Mouse (Mus musculus): ENCODE measurements at regions not wholly inside any gene's neighbourhood (a gene's known extent, or its start where the extent isn't known, plus 50 kb on each side); places are given as distances from the start of the nearest gene placed in this dataset.

- peak; percentile 72 for DNase-seq
Measured at GRCm38 (mm10) chr7:40677601-40678000, 220.5 kb upstream of the Vstm2b start.

DNA sequence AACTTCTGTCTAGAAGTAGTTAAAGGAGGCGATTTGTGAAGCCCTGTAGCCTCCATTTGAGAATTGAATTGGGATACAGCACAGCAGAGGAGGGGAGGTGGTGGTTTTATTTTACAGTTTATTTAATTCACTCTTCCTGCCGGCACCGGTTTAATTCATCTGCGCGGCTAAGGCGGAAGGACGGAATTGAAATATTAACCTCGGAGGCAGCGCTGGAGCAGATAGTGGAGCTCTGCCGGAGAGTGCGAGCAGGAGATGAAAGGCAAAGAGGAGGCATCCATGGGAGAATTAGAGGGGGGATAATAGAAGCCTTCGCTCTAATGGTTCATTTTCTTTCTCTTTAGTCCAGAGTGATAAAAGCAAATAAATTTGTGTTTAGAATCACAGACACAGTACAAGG, 217.6 kb upstream of the Vstm2b start:
- no peak for DNase-seq

DNA sequence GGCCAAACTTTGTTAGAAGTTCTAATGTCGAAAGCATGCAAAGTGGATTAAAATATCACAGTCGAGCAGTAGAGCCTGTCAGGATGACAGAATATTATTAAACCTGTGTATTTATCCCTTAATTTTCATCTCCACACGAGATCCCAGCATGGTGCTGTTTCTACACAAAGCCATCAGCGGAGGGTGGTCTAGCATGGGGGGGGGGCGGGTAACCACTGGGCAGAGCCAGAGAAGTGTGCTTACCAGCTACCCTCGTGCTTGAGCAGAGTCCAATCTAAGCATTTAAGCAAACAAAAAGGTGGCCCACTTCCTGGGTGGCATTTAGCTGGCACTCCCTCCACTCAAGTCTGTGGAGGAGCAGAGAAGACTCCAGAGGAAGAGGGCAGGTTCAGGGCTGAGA, 217.1 kb upstream of the Vstm2b start:
- DNase-seq: no peak

- peak; percentile 84 for DNase-seq
Measured at GRCm38 (mm10) chr7:40683176-40683575, 215.0 kb upstream of the Vstm2b start.

GRCm38 (mm10) chr7:40683641-40684040, 214.5 kb upstream of the Vstm2b start:
- no peak for DNase-seq

DNA sequence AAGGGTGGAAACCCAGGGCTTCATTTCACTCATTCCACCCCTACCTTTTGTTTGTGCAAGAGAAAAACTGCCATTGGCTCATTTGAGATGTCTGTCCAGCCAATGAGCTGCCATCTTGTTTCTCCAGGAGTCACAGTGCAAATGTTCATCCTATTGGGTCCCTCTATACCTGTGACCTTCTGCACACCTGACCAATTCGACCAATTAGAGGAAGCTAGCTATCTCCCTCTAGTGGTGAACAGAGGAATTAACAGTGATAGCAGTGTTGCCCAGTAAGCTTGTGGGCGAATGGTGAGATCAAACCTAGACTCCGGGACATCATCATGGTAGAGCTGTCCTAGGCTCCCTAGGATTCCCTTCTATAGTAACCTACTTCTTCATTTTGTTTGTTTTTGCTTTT, 211.1 kb upstream of the Vstm2b start:
- DNase-seq: no peak

GRCm38 (mm10) chr7:40688546-40688945, 209.6 kb upstream of the Vstm2b start:
- no peak for DNase-seq

DNA sequence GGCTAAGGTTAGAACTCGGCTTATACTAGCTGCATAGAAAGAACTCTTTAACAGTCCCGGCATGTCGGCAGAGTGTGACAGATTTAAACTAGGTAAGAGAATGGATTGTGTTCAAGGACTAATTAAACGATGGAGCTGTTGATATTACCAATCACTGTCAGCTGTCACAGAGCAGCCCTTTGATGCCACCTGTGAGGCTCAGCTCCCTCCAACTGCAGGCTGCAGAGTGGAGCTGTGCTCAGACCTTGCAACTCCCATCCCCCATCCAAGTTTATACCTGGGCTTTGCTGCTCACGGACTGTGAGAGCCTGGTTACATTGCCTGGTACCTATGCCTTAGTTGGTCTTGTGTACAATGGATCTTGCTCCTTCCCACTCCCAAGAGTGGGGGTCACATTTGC, 204.4 kb upstream of the Vstm2b start:
- no peak for DNase-seq

- DNase-seq: no peak
Measured at GRCm38 (mm10) chr7:40697551-40697950, 200.6 kb upstream of the Vstm2b start.

DNA sequence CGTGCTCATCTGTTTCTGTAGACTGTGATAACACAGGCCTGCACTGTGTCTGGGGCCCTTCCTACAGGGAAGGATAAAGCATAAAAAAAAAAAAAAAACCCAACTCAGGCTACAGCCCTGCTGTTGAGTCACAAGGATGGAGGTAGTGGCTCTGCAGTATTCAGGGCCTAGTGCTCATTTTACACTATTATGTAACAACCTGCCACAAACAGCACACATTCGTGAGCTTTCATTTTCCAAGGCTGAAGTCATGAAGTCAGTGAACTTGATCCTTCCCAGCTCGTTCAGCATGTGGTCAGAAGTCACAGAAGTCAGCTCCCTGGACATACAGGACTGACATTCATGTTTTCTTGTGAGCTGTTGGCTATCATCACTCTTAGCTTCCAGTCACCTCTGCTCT, 199.8 kb upstream of the Vstm2b start:
- no peak for DNase-seq

GRCm38 (mm10) chr7:40699633-40700032, 198.5 kb upstream of the Vstm2b start:
- DNase-seq: no peak

GRCm38 (mm10) chr7:40700656-40701055, 197.5 kb upstream of the Vstm2b start:
- no peak for DNase-seq

GRCm38 (mm10) chr7:40702191-40703045, 195.7 kb upstream of the Vstm2b start:
- DNase-seq: no peak

- no peak for DNase-seq
Measured at GRCm38 (mm10) chr7:40708231-40708630, 189.9 kb upstream of the Vstm2b start.

DNA sequence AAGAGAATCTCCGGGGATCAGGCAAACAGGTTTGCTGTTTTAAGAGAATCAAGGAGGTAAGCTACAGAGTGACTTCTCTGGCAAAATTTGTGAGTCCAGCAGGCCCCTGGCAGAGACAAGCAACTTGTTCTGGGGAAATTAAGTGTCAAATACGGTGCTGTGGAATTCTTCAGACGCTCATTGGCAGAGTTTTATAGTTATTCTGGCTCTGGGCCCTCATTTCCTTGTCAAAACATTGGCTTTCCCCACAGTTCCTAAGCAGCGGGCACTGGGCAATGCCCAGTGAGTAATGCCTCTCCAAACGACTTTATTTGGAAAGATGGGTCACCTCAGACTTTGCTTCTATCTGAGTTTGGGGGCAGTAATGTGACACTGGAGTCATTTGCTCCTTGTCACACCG, 180.1 kb upstream of the Vstm2b start:
- DNase-seq: no peak

DNA sequence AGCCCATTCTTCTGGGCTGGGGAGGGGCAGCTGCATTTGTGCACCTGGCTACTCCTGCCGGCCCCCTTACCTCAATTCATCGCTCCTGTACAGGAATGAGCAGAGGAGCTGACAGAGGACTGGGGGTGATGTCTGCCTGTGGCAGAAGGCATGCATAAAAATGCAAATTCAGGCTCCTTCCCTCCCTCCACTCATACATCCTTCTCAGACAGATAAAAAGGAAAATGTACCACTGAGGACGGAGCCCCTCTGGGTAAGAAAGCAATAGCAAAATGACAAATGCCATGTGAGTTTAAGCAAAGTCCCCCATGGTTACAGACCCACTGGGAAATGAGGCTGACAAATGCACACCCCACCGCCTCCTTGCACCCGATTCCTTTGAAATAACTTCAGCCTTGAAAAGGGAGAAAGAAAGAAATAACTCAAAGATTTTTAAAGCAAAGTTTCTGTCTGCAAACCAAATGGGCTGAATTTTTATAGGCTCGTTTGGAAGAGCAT, 161.1 kb upstream of the Vstm2b start:
- DNase-seq: no peak

DNA sequence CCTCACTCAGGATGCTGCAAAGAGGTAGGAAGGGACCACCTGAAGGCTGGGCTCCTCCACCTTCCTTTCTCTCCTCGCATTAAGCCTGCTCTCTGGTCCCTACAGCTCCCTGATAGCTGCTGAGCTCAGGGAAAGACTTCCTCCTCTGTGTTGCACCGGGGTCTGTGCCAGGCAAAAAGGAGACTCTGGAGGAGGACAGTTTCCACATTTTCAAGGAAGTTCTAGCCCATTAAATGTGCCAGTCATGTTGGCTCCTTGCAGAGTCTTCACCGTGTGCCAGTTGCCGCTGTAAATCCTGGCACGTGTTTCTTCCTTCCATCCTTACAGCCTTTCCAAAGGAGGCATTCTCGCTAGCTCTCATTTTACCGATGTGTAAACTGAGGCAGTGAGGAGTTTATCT, 160.6 kb upstream of the Vstm2b start:
- DNase-seq: no peak

DNA sequence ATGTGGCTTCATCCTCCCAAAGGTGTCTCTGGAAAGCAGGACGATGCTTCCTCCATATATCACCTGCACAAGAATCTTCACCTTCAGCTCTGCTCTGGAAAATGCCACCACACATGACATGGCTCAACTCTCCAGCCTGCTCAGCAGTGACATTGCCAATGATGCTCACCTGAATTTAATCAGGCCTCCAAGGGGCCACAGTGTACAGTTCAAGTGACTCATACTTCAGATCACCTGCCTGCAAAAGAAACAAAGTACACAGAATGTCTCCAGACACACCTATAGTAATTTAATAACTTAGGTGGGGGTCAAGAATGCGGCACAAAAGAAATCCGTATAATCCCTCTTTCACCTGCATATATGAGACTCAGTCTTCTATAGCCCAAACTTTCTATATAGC, 160.0 kb upstream of the Vstm2b start:
- no peak for DNase-seq

- DNase-seq: no peak
Measured at GRCm38 (mm10) chr7:40742553-40743151, 155.5 kb upstream of the Vstm2b start.

GRCm38 (mm10) chr7:40751779-40752178, 146.3 kb upstream of the Vstm2b start:
- no peak for DNase-seq

DNA sequence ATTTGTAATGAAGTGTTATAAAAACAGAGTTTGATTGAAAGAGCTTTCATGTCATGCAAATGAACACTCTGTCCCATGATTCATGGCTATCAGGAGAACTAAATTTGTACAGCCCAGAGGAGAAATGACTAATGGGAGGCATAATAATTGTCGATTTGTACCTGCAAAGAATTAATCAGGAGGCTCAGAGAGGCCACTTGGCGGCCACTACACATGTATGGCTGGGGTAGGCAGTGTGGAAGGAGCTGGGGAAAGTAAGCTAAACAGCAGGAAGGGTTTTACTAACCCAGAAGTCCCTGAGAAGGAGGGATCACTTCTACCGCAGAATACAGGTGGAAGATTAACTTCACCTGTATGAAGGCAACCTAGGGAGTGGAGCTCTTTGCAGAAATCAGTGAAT, 145.9 kb upstream of the Vstm2b start:
- DNase-seq: no peak

DNA sequence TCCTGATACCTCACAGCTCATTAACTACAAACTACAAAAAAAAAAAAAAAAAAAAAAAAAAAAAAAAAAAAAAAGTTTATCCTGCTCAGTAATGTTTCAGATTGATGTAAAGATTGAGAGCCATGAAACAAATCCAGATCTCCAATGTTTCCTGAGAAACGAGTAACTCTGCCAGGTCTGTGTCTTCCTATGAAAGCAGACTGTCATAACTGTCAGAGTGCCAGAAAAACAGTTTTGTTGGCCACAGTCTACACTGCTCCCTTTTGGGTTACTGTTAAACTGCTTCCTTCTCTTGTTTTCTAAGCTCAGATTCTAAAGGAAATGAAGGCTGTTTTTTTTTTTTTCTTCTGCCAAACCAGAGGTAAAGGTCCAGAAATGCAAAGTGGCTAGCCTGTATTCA, 144.6 kb upstream of the Vstm2b start:
- no peak for DNase-seq

DNA sequence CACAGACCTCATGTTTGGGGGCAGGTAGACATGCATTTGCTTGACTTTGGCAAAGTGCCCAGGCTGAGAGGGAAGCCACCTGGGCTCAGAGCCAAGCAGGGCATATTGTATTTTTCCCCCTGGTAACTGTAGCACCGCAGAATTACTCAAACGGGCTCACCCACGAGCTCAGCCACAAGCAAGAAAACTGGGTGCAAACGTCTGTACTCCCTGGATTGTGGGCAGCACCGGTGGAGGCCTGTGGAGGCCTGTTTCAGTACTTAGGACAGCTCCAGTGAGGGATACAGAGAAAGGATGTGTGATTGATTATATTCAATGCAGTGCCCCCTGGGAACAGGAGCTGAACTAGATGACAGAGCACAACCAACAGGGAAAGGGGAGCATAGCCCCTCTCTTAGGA, 135.6 kb upstream of the Vstm2b start:
- peak; percentile 4 for DNase-seq

DNA sequence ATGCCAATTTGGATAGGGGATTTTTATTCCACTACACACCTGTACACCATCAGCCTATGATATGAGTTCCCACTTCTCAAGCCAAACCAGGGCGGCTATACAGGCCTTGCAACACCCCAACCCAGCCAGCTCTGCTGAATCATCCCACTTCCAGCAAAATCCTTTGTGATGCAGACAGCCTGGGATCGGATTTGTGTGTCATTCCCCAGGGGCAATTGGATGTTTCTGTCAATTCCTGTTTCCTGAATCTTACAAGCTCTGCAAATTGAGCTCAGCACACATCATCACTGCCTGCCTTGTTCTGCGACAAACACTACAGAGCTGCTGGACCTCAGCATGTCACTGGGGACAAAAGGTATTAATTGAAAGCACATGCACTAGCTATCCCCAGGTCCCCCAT, 132.0 kb upstream of the Vstm2b start:
- no peak for DNase-seq

GRCm38 (mm10) chr7:40776220-40776619, 121.9 kb upstream of the Vstm2b start:
- no peak for DNase-seq

All from kidney, adult 11 months (tissue).